In the genomic region with DNA sequence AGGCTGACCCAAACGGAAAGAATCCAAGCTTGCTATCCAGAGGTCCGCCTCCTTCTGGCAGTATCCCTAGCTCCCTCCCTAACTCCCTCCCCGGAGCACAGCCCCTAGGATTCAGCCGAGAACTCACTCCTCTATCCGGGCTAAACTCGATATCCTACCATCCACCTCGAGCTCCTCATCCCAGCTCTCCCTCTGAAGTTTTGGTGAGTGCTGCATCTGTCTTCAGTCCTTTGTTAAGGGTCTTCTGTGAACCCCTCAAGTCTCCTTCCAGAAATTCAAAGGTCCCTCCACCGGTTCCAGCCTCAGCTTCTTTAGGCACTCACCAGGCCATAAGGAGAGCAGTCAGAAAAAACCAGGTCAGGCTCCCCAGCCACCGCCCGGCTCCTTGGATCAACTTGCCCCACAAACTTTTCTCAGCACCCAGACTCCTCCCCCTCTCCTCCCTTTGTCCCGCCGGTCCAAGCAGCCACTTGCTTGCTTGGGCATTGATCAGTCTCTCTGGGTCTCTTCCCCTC, we compare ENCODE assay signal across 8 mouse cellular contexts. TPM values are rescaled to one million over a fixed set of nuclear protein-coding genes. Genes with fewer than 3 reads are reported as not detected.
DNase-seq lines count a peak whose midpoint lies in the region; ATAC-seq and TF ChIP-seq lines count a peak whose summit lies in the region.

Gal3st4 (minus strand) TSS at position 432 of the 515 bp plus-strand sequence.

- ATAC-seq in heart, postnatal 0 days (ENCODE audit: insufficient read depth, low read depth) = no peak
- ATAC-seq in midbrain, embryonic 14.5 days (ENCODE audit: low FRiP score, low TSS enrichment) = no peak

- H3K9ac ChIP-seq in heart, postnatal 0 days (replicated peaks; ENCODE audit: low read depth, low read length) = no peak within 1 kb of the TSS
- H3K9ac ChIP-seq in midbrain, embryonic 14.5 days (replicated peaks; ENCODE audit: low read length) = peak within 1 kb of the TSS; percentile 20; the same call in 1 of the 2 replicates

- peaks cover 38% of the 10 kb centered on the region for H3K36me3 ChIP-seq in embryonic facial prominence, embryonic 10.5 days (replicated peaks)
- no peaks in the 10 kb centered on the region for H3K36me3 ChIP-seq in heart, postnatal 0 days (replicated peaks; ENCODE audit: control insufficient read depth, insufficient read depth, low read length)
- H3K36me3 ChIP-seq in midbrain, embryonic 14.5 days (ENCODE audit: control insufficient read depth, insufficient read depth, low read length) = peaks cover 28% of the 10 kb centered on the region

- TF ChIP-seq CTCF in heart, postnatal 0 days (IDR thresholded peaks at IDR 0.05; ENCODE audit: low read depth) = no peak

- peak within 1 kb of the TSS; percentile 83 for H3K27ac ChIP-seq in embryonic facial prominence, embryonic 10.5 days (replicated peaks)
- H3K27ac ChIP-seq in heart, postnatal 0 days (ENCODE audit: low read depth) = no peak within 1 kb of the TSS
- H3K27ac ChIP-seq in midbrain, embryonic 14.5 days (replicated peaks; ENCODE audit: low read depth, low read length) = no peak within 1 kb of the TSS

- H3K27me3 ChIP-seq in embryonic facial prominence, embryonic 10.5 days (replicated peaks; ENCODE audit: low read depth, poor library complexity, severe bottlenecking) = peaks cover 25% of the 10 kb centered on the region
- H3K27me3 ChIP-seq in heart, postnatal 0 days (ENCODE audit: control insufficient read depth, insufficient read depth, low read length) = peaks cover 13% of the 10 kb centered on the region
- no peaks in the 10 kb centered on the region for H3K27me3 ChIP-seq in midbrain, embryonic 14.5 days (ENCODE audit: control insufficient read depth, insufficient read depth, low read length)

- H3K4me2 ChIP-seq in heart, postnatal 0 days (ENCODE audit: low read depth, low read length) = peak within 1 kb of the TSS; percentile 16
- H3K4me2 ChIP-seq in midbrain, embryonic 14.5 days (ENCODE audit: low read length) = peak within 1 kb of the TSS; percentile 34

- WGBS in embryonic facial prominence, embryonic 10.5 days = 1% methylated on average over 12 of the region's 12 CpGs
- 3% methylated on average over 12 of the region's 12 CpGs for WGBS in heart, postnatal 0 days
- 3% methylated on average over 12 of the region's 12 CpGs for WGBS in midbrain, embryonic 14.5 days

- peaks cover 66% of the 10 kb centered on the region for H3K4me1 ChIP-seq in embryonic facial prominence, embryonic 10.5 days
- H3K4me1 ChIP-seq in heart, postnatal 0 days (ENCODE audit: control insufficient read depth, insufficient read depth) = no peaks in the 10 kb centered on the region
- peaks cover 29% of the 10 kb centered on the region for H3K4me1 ChIP-seq in midbrain, embryonic 14.5 days (ENCODE audit: control insufficient read depth, insufficient read depth, low read length)

- H3K9me3 ChIP-seq in embryonic facial prominence, embryonic 10.5 days = no peaks in the 10 kb centered on the region
- no peaks in the 10 kb centered on the region for H3K9me3 ChIP-seq in heart, postnatal 0 days (replicated peaks; ENCODE audit: control insufficient read depth, low read length)
- H3K9me3 ChIP-seq in midbrain, embryonic 14.5 days (ENCODE audit: control insufficient read depth, low read length) = no peaks in the 10 kb centered on the region

- H3K4me3 ChIP-seq in embryonic facial prominence, embryonic 10.5 days = peak within 1 kb of the TSS; percentile 50
- peak within 1 kb of the TSS; percentile 4 for H3K4me3 ChIP-seq in heart, postnatal 0 days (ENCODE audit: low read depth, low read length)
- peak within 1 kb of the TSS; percentile 9; the same call in 1 of the 2 replicates for H3K4me3 ChIP-seq in midbrain, embryonic 14.5 days (replicated peaks; ENCODE audit: low read depth, low read length)

- DNase-seq in gastrocnemius, postnatal 25 days = peak; percentile 41
- no peak for DNase-seq in gastrocnemius, adult 8-10 months (ENCODE audit: low spot score in 2 of 2)
- DNase-seq in embryonic facial prominence, embryonic 10.5 days (ENCODE audit: low spot score) = peak; percentile 74
- no peak for DNase-seq in heart, postnatal 0 days (ENCODE audit: low spot score)
- peak; percentile 45 for DNase-seq in midbrain, embryonic 14.5 days
- no peak for DNase-seq in right cerebral cortex, postnatal 36 days (ENCODE audit: low spot score in 2 of 2)
- DNase-seq in layer of hippocampus, postnatal 14 days (ENCODE audit: low spot score in 2 of 2) = no peak
- no peak for DNase-seq in thymus, postnatal 36 days

- TF ChIP-seq EP300 in heart, postnatal 0 days (IDR thresholded peaks at IDR 0.05; ENCODE audit: low read depth) = no peak

RNA-seq across cellular contexts. Expression of gene Gal3st4, which starts in this region (rescaled TPM):
- total RNA-seq in gastrocnemius, postnatal 25 days (2021) = under 1 TPM; 0.19 to 0.41 TPM
- total RNA-seq in gastrocnemius, adult 8-10 months (2022) = under 1 TPM in 1 of 4 experiments, not detected in 3; 0.16 TPM
- 3.6 and 4.5 TPM in 2 replicates for polyA plus RNA-seq in embryonic facial prominence, embryonic 10.5 days (2016; fragmentation: Nextera tagmentation; extraction: Ambion mirVana)
- total RNA-seq in heart, postnatal 0 days (2014; rRNA removed; ENCODE audit: low replicate concordance) = not detected in 2 replicates
- polyA plus RNA-seq in heart, postnatal 0 days (2015; fragmentation: Nextera tagmentation; extraction: Ambion mirVana) = 0.47 and 0.60 TPM in 2 replicates
- 1.4 and 2.0 TPM in 2 replicates for polyA plus RNA-seq in midbrain, embryonic 14.5 days (2014; fragmentation: Nextera tagmentation; extraction: Ambion mirVana)
- total RNA-seq in layer of hippocampus, postnatal 14 days (2021) = 1 to 10 TPM; 2.3 to 4.0 TPM

Comparison
In these comparisons a context has a peak if more than half of its experiments do, and no peak if none do; other contexts are left out.
1. Peak in DNase-seq in gastrocnemius, postnatal 25 days; RNA of the gene not detected or under 1 TPM.
2. DNase-seq: peak in embryonic facial prominence, embryonic 10.5 days (single experiment) and midbrain, embryonic 14.5 days (single experiment); none in gastrocnemius, adult 8-10 months (0 of 2), heart, postnatal 0 days (single experiment), right cerebral cortex, postnatal 36 days (0 of 2), layer of hippocampus, postnatal 14 days (0 of 2) and thymus, postnatal 36 days (0 of 2).
3. Peak in every context shown above with its lines, with median percentiles within 50 percentile points of each other: H3K4me3 ChIP-seq.